Mouse (Mus musculus) intestine, embryonic 15.5 days (tissue): Measurements from ENCODE around the gene Ube3a. TPM values are rescaled to one million over a fixed set of nuclear protein-coding genes. Genes with fewer than 3 reads are reported as not detected.
A peak's percentile ranks its signal among the peaks of the same experiment; 100 is the strongest.

Experiments
- ATAC-seq: fragments of 200-750 bp; cut with Nextera tagmentation; 2 replicates; pipeline ENCODE4 v1.8.0; 2017; ENCODE audit warnings: moderate TSS enrichment, moderate library complexity
- H3K27ac ChIP-seq: fragments of 300-500 bp; sonication (generic); 2 replicates; pipeline ENCODE4 v1.5.1; 2015; ENCODE audit warnings: mild to moderate bottlenecking, inconsistent platforms
- H3K27me3 ChIP-seq: fragments of 300-500 bp; sonication (generic); replicated peaks from 2 replicates; pipeline ENCODE4 v1.6.1; 2015; ENCODE audit warnings: inconsistent platforms
- H3K36me3 ChIP-seq: fragments of 300-500 bp; sonication (generic); 2 replicates; pipeline ENCODE4 v1.6.1; 2015; ENCODE audit warnings: inconsistent platforms
- H3K4me1 ChIP-seq: fragments of 300-500 bp; sonication (generic); replicated peaks from 2 replicates; pipeline ENCODE4 v1.6.1; 2015; ENCODE audit warnings: inconsistent platforms
- H3K4me2 ChIP-seq: fragments of 300-500 bp; sonication (generic); replicated peaks from 2 replicates; pipeline ENCODE4 v1.6.1; 2015; ENCODE audit warnings: mild to moderate bottlenecking, inconsistent platforms
- H3K4me3 ChIP-seq: fragments of 300-500 bp; sonication (generic); replicated peaks from 2 replicates; pipeline ENCODE4 v1.5.1; 2015; ENCODE audit warnings: inconsistent platforms
- H3K9ac ChIP-seq: fragments of 300-500 bp; sonication (generic); 2 replicates; pipeline ENCODE4 v1.6.1; 2015; ENCODE audit warnings: inconsistent platforms
- H3K9me3 ChIP-seq: fragments of 300-500 bp; sonication (generic); 2 replicates; pipeline ENCODE4 v1.6.1; 2016; ENCODE audit warnings: inconsistent platforms
- WGBS: fragments of 180-500 bp; shearing (Covaris S2); methylation state at CpG from one replicate; pipeline ENCODE4 v1.1.7; 2015; 5-methylcytosine and 5-hydroxymethylcytosine counted together
- polyA plus RNA-seq: library from polyadenylated mRNA; unstranded; fragments of >200 nt; fragmentation: Nextera tagmentation; extraction: Ambion mirVana; gene quantifications from 2 replicates; pipeline ENCODE4 v1.2.1, GENCODE M21; 2015

Gene Ube3a
- polyA plus RNA-seq: 114 and 136 TPM in 2 replicates

DNA sequence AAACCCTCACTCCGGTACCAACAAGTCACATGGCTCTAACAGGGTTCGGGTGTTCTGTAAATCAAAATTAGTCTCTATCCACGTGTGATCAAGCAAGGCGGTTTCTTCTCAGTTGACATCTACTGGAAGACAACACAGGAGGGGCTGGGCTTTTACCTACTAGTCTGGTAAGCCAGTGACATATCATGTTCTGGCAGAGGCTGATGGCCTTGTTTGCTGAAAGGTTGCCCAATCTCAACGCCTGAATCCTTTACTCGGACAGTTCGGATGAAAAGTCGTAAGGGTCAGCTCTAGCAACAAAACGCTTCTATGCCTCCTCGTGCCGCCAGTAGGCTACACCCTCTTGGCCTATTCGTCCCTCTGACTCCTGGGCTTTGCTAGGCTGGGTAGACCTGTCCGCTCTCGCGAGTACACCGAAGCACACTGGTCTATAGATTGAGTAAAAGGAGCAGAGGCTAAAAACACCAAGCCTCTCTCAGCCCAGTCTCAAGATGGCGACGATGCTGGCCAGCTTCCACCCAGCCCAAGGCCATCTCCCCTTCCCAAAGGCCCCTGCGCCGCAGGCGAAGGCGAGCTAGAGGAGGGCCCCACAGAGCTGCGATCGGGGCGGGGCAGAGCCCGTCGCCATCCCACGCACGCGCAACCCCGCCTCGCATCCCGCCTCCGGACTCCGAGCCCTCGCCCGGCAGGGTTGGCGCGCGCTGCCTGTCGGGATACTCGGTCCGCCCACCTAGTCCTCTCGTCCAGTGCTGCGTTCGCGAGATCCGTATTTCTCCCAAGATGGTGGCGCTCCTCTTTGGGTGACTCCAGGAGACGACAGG is at the start of gene Ube3a:
TSS of gene Ube3a (plus strand) at position 706 of the 821 bp plus-strand sequence.
- H3K27me3 ChIP-seq: no peaks in the 10 kb centered on the region
- peak within 1 kb of the TSS; percentile 97 for H3K4me3 ChIP-seq
- peak; percentile 99 for ATAC-seq
- peak within 1 kb of the TSS; percentile 98 for H3K9ac ChIP-seq
- WGBS: 1% methylated on average over 50 of the region's 50 CpGs
- 0 out of 2 replicates have a peak, but pooled peaks cover 4% of the 10 kb centered on the region for H3K4me1 ChIP-seq
- H3K27ac ChIP-seq: peak within 1 kb of the TSS; percentile 96
- peak within 1 kb of the TSS; percentile 69 for H3K4me2 ChIP-seq
- no peaks in the 10 kb centered on the region for H3K9me3 ChIP-seq
- no peaks in the 10 kb centered on the region for H3K36me3 ChIP-seq

DNA sequence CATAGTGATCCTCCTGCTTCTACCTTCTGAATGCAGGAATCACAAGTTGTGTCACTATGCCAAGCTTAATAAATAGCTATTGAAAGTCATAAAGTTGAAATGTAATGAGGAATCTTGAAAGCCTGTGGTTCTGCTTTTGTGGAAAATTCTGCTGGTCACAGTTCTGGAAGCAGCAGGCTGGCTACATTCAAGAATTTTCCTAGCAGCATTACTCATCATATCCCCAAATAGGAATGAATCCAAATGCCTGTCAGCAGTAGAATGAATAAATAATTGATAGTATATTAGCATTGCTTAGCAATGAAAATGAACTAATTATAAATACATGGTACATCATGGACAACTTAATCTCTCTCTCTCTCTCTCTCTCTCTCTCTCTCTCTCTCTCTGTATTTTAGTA is 35.7 kb upstream of the Ube3a start:
- H3K27ac ChIP-seq: no peak overlapping the region
- no peak for ATAC-seq
- H3K4me2 ChIP-seq: no peak overlapping the region
- no peaks in the 10 kb centered on the region for H3K4me1 ChIP-seq
- H3K4me3 ChIP-seq: no peak overlapping the region
- H3K9ac ChIP-seq: no peak overlapping the region
- H3K9me3 ChIP-seq: no peaks in the 10 kb centered on the region
- H3K36me3 ChIP-seq: no peaks in the 10 kb centered on the region
- no peaks in the 10 kb centered on the region for H3K27me3 ChIP-seq

DNA sequence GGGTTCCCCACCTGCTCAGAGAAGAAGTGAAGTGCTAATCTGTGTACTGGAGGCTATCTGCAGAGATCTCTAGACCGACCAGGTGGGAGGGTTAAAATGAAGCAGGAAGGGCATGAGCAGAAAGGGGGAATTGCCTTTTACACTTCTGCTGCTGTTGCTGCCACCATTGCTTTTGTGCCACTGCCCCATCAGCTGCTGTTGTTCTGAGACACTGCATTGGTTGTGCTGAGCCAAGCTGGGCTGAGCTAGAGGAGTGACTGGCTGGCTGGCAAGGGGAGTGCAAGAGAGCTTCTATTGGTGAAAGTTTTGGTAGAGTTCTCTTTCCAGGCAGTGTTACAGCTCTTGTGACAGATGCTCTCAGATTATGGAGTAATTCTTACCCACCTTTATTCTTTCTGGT is 13.6 kb upstream of the Ube3a start:
- H3K9me3 ChIP-seq: no peaks in the 10 kb centered on the region
- WGBS: 79% methylated on average over 1 of the region's 1 CpGs
- no peaks in the 10 kb centered on the region for H3K4me1 ChIP-seq
- H3K9ac ChIP-seq: no peak overlapping the region
- no peak overlapping the region for H3K4me3 ChIP-seq
- no peaks in the 10 kb centered on the region for H3K27me3 ChIP-seq
- no peak overlapping the region for H3K4me2 ChIP-seq
- H3K36me3 ChIP-seq: no peaks in the 10 kb centered on the region
- no peak for ATAC-seq
- no peak overlapping the region for H3K27ac ChIP-seq

DNA sequence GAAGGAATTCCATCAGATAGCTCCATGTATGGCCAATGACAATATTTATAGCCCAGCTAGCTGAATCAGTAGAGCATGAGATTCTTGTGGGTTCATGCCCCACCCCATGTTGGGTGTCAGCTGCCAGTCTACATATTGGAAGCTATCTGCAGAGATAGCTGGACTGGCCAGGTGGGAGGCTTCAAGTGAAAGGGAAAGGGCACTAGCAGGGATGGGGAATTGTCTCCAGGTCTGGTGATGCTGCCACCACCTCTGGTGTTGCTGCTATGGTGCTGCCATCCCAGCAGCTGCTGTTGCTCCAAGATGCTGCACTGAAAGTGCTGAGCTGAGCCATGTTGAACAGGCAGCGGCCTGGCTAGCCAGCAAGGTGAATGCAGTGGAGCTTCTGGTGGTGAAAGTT is 7.3 kb upstream of the Ube3a start:
- Histone ChIP-seq H3K9me3 (no peaks in the 10 kb centered on the region), H3K4me2 (no peak overlapping the region), H3K9ac (no peak overlapping the region), H3K4me1 (no peaks in the 10 kb centered on the region), H3K27me3 (no peaks in the 10 kb centered on the region), H3K27ac (no peak overlapping the region), H3K36me3 (no peaks in the 10 kb centered on the region), H3K4me3 (no peak overlapping the region)
- no peak for ATAC-seq
- WGBS: 65% methylated on average over 1 of the region's 1 CpGs

DNA sequence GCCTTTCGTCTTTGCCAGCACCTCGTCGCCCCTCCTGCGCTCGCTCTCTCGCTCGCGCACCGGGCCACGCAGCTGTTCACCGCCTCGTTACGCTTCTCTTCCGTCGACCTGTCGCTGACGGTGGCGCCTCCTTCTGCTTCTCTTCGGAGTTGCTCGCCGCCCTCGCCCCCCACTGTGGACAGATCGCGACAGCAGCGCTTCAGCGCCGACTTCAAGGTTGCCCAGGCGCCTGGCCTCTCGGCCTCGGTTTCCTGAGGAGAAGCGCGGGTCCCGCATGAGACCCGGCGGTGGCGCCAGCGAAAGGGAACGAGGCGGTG is 274 bp downstream of the Ube3a start:
- no peaks in the 10 kb centered on the region for H3K9me3 ChIP-seq
- peak overlapping the region; percentile 94 for H3K27ac ChIP-seq
- peak; percentile 84 for ATAC-seq
- under 1% methylated on average over 39 of the region's 39 CpGs for WGBS
- H3K4me1 ChIP-seq: 0 out of 2 replicates have a peak, but pooled peaks cover 4% of the 10 kb centered on the region
- no peaks in the 10 kb centered on the region for H3K27me3 ChIP-seq
- H3K9ac ChIP-seq: peak overlapping the region; percentile 98
- H3K4me3 ChIP-seq: peak overlapping the region; percentile 97
- H3K36me3 ChIP-seq: no peaks in the 10 kb centered on the region
- H3K4me2 ChIP-seq: peak overlapping the region; percentile 55

DNA sequence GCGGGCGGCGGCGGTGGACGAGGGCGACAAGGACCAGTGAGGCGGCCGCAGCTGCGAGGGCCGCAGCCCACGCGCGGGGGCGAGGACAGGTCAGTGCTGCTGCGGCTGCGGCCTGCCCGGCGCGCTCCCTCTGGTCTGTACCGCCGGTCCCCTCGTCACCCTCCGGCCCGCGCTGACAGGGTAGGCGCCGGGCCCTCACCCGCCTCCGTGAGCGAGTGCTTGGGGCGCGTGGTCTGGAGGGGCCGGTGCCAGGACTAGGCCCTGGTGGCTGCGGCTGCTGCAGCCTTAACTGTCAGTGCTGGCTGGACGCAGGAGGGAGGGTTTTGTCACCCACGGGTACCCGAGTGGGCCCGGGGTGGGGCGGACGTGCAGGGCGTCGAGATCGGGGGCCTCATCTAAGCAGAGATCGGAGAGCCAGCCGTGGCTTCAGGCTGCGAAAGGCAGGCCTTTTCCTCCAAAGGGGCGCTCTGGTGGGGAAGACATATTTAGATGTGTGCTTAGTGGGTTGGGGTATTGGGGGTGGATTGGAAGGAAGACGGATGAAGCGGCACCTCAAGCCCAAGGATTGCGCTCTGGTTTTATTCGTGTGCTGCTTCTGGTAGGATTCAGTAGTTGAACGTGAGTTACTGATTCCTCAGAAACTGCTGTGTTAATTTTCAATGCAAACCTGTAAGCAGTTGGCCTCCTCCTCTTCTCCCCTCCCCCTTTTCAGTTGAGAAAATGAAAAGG is 797 bp downstream of the Ube3a start:
- peak overlapping the region; percentile 98 for H3K9ac ChIP-seq
- H3K4me3 ChIP-seq: peak overlapping the region; percentile 97
- peak overlapping the region; percentile 94 for H3K27ac ChIP-seq
- no peaks in the 10 kb centered on the region for H3K36me3 ChIP-seq
- no peaks in the 10 kb centered on the region for H3K9me3 ChIP-seq
- H3K4me1 ChIP-seq: 0 out of 2 replicates have a peak, but pooled peaks cover 4% of the 10 kb centered on the region
- H3K27me3 ChIP-seq: no peaks in the 10 kb centered on the region
- under 1% methylated on average over 52 of the region's 52 CpGs for WGBS
- peak; percentile 63 for ATAC-seq
- peak overlapping the region; percentile 55 for H3K4me2 ChIP-seq

DNA sequence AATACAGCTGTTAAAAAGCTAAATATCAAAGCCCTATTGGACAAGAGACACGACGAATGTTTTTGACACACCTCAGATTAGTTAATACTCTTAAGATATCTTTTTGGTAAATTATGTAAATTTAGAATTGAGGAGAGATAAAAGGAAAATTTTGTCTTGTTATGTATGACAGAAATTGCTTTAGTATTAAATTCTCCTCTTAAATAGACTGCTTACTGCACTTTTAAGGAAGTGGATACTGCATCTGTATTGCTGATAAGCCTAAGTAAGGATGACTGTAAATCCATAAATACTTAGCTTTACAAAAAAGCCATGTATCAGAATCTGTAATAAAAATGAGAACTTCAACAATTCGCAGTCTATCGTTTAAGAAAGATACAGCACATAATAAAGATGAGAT is 1.8 kb downstream of the Ube3a start:
- Histone ChIP-seq H3K4me1 (0 out of 2 replicates have a peak, but pooled peaks cover 4% of the 10 kb centered on the region), H3K27ac (no peak overlapping the region), H3K27me3 (no peaks in the 10 kb centered on the region), H3K9me3 (no peaks in the 10 kb centered on the region), H3K9ac (no peak overlapping the region), H3K36me3 (no peaks in the 10 kb centered on the region), H3K4me2 (peak overlapping the region; percentile 55), H3K4me3 (peak overlapping the region; percentile 97; the same call in 1 of the 2 replicates)
- ATAC-seq: no peak
- 37% methylated on average over 4 of the region's 4 CpGs for WGBS

DNA sequence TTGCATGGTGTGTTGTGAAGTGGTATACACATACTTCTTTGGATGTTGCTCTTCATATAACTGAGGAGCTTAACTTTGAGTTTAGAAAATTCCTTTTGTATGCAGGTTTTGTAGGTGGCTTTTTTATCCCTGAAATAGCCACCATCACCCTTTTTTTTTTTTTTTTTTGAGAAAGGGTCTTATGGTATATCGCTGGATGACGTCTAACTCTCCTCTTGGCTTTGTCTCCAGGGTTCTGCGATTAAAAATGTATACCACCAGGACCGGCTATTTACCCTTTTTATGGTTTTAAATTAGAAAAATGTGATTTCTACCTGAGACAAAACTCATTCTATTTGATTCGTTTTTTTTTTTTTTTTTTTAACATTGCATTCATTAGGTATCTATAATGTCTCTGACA is 2.2 kb downstream of the Ube3a start:
- no peak overlapping the region for H3K4me3 ChIP-seq
- 62% methylated on average over 5 of the region's 5 CpGs for WGBS

DNA sequence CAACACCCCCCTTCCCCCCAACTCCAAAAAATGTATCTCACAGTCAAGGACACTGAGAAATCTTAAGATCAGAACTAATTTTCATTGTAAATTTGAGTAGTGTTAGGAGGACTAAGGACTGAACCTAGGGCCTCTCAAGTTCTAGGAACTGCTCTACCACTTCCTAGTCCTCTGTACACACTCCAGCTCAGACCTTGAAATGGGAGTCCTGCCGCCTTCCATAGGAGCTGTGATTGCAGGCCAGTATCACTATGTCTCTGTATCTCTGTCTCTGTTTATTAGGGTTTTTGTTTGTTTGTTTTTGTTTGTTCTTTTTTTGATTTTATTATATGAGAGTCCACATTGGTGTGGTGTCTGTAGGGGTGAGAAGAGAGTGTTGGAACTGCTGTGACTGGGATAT is 3.4 kb downstream of the Ube3a start:
- Histone ChIP-seq H3K4me3 (no peak overlapping the region), H3K4me1 (0 out of 2 replicates have a peak, but pooled peaks cover 4% of the 10 kb centered on the region), H3K27ac (no peak overlapping the region), H3K4me2 (0 out of 2 replicates have a peak overlapping the region, but pooled peaks have one; percentile 24), H3K36me3 (no peaks in the 10 kb centered on the region), H3K27me3 (no peaks in the 10 kb centered on the region), H3K9ac (no peak overlapping the region), H3K9me3 (no peaks in the 10 kb centered on the region)
- ATAC-seq: no peak
- WGBS: 57% methylated on average over 1 of the region's 1 CpGs

More for the DNA sequence above, 2.2 kb downstream of the Ube3a start:
- H3K4me2 ChIP-seq: peak overlapping the region; percentile 28; the same call in 1 of the 2 replicates
- H3K4me1 ChIP-seq: 0 out of 2 replicates have a peak, but pooled peaks cover 4% of the 10 kb centered on the region
- no peaks in the 10 kb centered on the region for H3K27me3 ChIP-seq
- H3K27ac ChIP-seq: no peak overlapping the region
- H3K9me3 ChIP-seq: no peaks in the 10 kb centered on the region
- H3K9ac ChIP-seq: no peak overlapping the region
- ATAC-seq: no peak
- H3K36me3 ChIP-seq: no peaks in the 10 kb centered on the region

DNA sequence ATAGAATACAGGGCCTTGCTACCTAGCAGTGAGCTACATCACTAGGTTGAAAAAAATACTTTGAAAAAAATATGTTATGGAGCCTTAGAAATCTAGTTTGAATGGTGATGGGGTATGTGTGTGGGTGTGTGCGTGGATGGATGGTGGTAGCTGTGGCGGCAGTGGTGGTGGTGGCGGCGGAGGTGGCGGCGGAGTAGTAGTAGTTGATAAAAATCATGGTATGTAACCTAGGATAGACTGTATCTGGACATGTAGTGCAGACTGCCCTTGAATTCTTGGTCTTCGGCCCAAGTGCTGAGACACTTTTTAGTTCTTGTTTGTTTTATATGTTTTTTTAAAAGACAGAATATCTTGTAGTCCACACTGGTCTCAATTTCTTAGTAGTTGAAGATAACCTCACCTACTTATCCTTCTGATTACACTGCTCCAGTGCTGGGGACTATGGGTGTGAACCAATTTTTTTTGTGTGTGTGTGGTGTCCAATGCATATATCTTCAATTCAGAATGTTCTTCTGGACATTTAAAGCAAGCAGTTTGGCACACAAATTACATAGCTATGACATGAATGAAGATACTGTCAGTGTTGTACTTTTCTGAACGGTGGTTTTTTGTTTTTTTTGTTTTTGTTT is 6.3 kb downstream of the Ube3a start:
- H3K4me2 ChIP-seq: no peak overlapping the region
- H3K4me3 ChIP-seq: no peak overlapping the region
- no peak for ATAC-seq
- H3K4me1 ChIP-seq: 0 out of 2 replicates have a peak, but pooled peaks cover 4% of the 10 kb centered on the region
- 92% methylated on average over 8 of the region's 8 CpGs for WGBS
- no peak overlapping the region for H3K9ac ChIP-seq
- no peaks in the 10 kb centered on the region for H3K9me3 ChIP-seq
- H3K36me3 ChIP-seq: no peaks in the 10 kb centered on the region
- no peak overlapping the region for H3K27ac ChIP-seq
- no peaks in the 10 kb centered on the region for H3K27me3 ChIP-seq

DNA sequence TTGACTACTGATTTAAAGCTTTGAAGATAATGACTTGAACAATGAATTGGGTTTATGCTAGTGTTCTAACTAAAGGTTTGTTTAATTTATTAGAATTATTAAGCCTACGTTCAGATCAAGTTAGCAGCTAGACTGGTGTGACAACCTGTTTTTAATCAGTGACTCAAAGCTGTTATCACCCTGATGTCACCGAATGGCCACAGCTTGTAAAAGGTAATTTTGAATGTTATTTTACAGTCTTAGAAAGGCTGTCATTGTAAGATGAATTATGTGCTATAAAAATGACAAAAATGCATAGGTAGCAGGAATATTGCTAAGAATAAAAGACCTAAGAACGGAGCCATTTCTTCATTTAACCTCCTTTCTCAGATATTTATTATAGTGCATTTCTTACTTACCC is 14.7 kb downstream of the Ube3a start:
- peak; percentile 66 for ATAC-seq
- H3K27me3 ChIP-seq: no peaks in the 10 kb centered on the region
- H3K4me3 ChIP-seq: no peak overlapping the region
- no peak overlapping the region for H3K9ac ChIP-seq
- H3K9me3 ChIP-seq: no peaks in the 10 kb centered on the region
- H3K4me2 ChIP-seq: no peak overlapping the region
- no peak overlapping the region for H3K27ac ChIP-seq
- WGBS: 63% methylated on average over 3 of the region's 3 CpGs
- H3K36me3 ChIP-seq: no peaks in the 10 kb centered on the region
- no peaks in the 10 kb centered on the region for H3K4me1 ChIP-seq

DNA sequence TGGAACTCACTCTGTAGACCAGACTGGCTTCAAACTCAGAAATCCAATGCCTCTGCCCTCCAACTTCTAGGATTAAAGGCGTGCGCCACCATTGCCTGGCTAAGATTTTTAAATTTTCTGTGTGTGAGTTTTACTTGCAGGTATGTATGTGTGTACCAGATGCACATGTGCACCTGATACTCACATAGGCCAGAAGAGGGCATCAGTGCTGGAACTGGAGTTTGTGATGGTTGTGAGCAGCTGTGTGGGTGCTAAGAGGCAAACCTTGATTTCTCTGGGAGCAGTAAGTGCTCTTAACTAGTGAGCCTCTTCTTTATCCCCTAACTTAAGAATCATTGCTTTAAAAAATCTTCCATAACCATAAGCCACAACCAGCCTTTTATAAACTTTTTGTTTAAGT is 17.0 kb downstream of the Ube3a start:
- 93% methylated on average over 2 of the region's 2 CpGs for WGBS
- no peak for ATAC-seq
- no peak overlapping the region for H3K4me3 ChIP-seq

More for the DNA sequence above, 17.0 kb downstream of the Ube3a start:
- Histone ChIP-seq H3K27me3 (no peaks in the 10 kb centered on the region), H3K27ac (no peak overlapping the region), H3K9me3 (no peaks in the 10 kb centered on the region), H3K4me1 (no peaks in the 10 kb centered on the region), H3K36me3 (no peaks in the 10 kb centered on the region), H3K9ac (no peak overlapping the region), H3K4me2 (no peak overlapping the region)
